Mouse (Mus musculus) lung, embryonic 15.5 days (tissue): ENCODE data around the gene Mag. TPM values are rescaled to one million over a fixed set of nuclear protein-coding genes. Genes with fewer than 3 reads are reported as not detected.
A peak's percentile ranks its signal among the peaks of the same experiment; 100 is the strongest.

Experiments
- ATAC-seq: fragments of 200-750 bp; cut with Nextera tagmentation; 2 replicates; pipeline ENCODE4 v1.8.0; 2017; ENCODE audit warnings: moderate number of reproducible peaks, borderline replicate concordance; ENCODE audit not compliant: low FRiP score, low TSS enrichment; ENCODE audit errors: extremely low read depth
- H3K27ac ChIP-seq: fragments of 300-500 bp; sonication (generic); 2 replicates; pipeline ENCODE4 v1.5.1; 2015; ENCODE audit warnings: moderate library complexity, mild to moderate bottlenecking, inconsistent platforms
- H3K27me3 ChIP-seq: fragments of 300-500 bp; sonication (generic); 2 replicates; pipeline ENCODE4 v1.6.1; 2015; ENCODE audit warnings: inconsistent platforms
- H3K36me3 ChIP-seq: fragments of 300-500 bp; sonication (generic); 2 replicates; pipeline ENCODE4 v1.6.1; 2015; ENCODE audit warnings: inconsistent platforms
- H3K4me1 ChIP-seq: fragments of 300-500 bp; sonication (generic); 2 replicates; pipeline ENCODE4 v1.6.1; 2015; ENCODE audit warnings: inconsistent platforms
- H3K4me2 ChIP-seq: fragments of 300-500 bp; sonication (generic); 2 replicates; pipeline ENCODE4 v1.6.1; 2015; ENCODE audit warnings: inconsistent platforms, mild to moderate bottlenecking, moderate library complexity
- H3K4me3 ChIP-seq: fragments of 300-500 bp; sonication (generic); 2 replicates; pipeline ENCODE4 v1.5.1; 2015; ENCODE audit warnings: mild to moderate bottlenecking, inconsistent platforms
- H3K9ac ChIP-seq: fragments of 300-500 bp; sonication (generic); 2 replicates; pipeline ENCODE4 v1.6.1; 2015; ENCODE audit warnings: inconsistent platforms
- H3K9me3 ChIP-seq: fragments of 300-500 bp; sonication (generic); 2 replicates; pipeline ENCODE4 v1.6.1; 2016; ENCODE audit warnings: inconsistent platforms
- WGBS: fragments of 180-500 bp; shearing (Covaris S2); methylation state at CpG from one replicate; pipeline ENCODE4 v1.1.7; 2015; 5-methylcytosine and 5-hydroxymethylcytosine counted together
- polyA plus RNA-seq: library from polyadenylated mRNA; unstranded; fragments of >200 nt; fragmentation: Nextera tagmentation; extraction: Ambion mirVana; gene quantifications from 2 replicates; pipeline ENCODE4 v1.2.1, GENCODE M21; 2015

Gene Mag
- polyA plus RNA-seq, 1 experiment from 2014 or later, result 0.32 TPM

GRCm38 (mm10) chr7:30890681-30891080 is 24.0 kb downstream of the Mag start:
- Histone ChIP-seq H3K27ac (no peak overlapping the region), H3K4me3 (no peak overlapping the region), H3K9me3 (no peaks in the 10 kb centered on the region), H3K4me1 (peaks cover 5% of the 10 kb centered on the region; the same call in 1 of the 2 replicates), H3K4me2 (no peak overlapping the region), H3K9ac (no peak overlapping the region), H3K27me3 (no peaks in the 10 kb centered on the region), H3K36me3 (no peaks in the 10 kb centered on the region)
- no peak for ATAC-seq
- 46% methylated on average over 2 of the region's 2 CpGs for WGBS

GRCm38 (mm10) chr7:30888786-30889185 is 25.9 kb downstream of the Mag start:
- Histone ChIP-seq H3K27ac (no peak overlapping the region), H3K4me1 (peaks cover 5% of the 10 kb centered on the region; the same call in 1 of the 2 replicates), H3K27me3 (no peaks in the 10 kb centered on the region), H3K36me3 (no peaks in the 10 kb centered on the region), H3K4me3 (no peak overlapping the region), H3K9ac (no peak overlapping the region), H3K4me2 (no peak overlapping the region), H3K9me3 (no peaks in the 10 kb centered on the region)
- ATAC-seq, result no peak
- WGBS, result 81% methylated on average over 7 of the region's 7 CpGs

GRCm38 (mm10) chr7:30887568-30888188 is 27.0 kb downstream of the Mag start:
- no peak overlapping the region for H3K27ac ChIP-seq
- no peak for ATAC-seq
- H3K9me3 ChIP-seq, result no peaks in the 10 kb centered on the region
- no peaks in the 10 kb centered on the region for H3K27me3 ChIP-seq
- 78% methylated on average over 14 of the region's 14 CpGs for WGBS
- peaks cover 5% of the 10 kb centered on the region; the same call in 1 of the 2 replicates for H3K4me1 ChIP-seq
- H3K36me3 ChIP-seq, result no peaks in the 10 kb centered on the region
- no peak overlapping the region for H3K9ac ChIP-seq
- H3K4me2 ChIP-seq, result no peak overlapping the region
- no peak overlapping the region for H3K4me3 ChIP-seq

GRCm38 (mm10) chr7:30886852-30887251 is 27.8 kb downstream of the Mag start:
- H3K4me3 ChIP-seq, result no peak overlapping the region
- no peak overlapping the region for H3K4me2 ChIP-seq
- no peak overlapping the region for H3K27ac ChIP-seq
- no peak for ATAC-seq
- H3K9ac ChIP-seq, result no peak overlapping the region
- H3K27me3 ChIP-seq, result no peaks in the 10 kb centered on the region
- 81% methylated on average over 4 of the region's 4 CpGs for WGBS
- no peaks in the 10 kb centered on the region for H3K4me1 ChIP-seq
- H3K9me3 ChIP-seq, result no peaks in the 10 kb centered on the region
- H3K36me3 ChIP-seq, result no peaks in the 10 kb centered on the region

- Histone ChIP-seq H3K9me3 (no peaks in the 10 kb centered on the region), H3K27ac (no peak overlapping the region), H3K36me3 (no peaks in the 10 kb centered on the region)
These were observed 30.6 kb downstream of the Mag start for GRCm38 (mm10) chr7:30884047-30884446.

GRCm38 (mm10) chr7:30881367-30881766 is 33.3 kb downstream of the Mag start:
- H3K27me3 ChIP-seq, result no peaks in the 10 kb centered on the region
- no peaks in the 10 kb centered on the region for H3K9me3 ChIP-seq
- no peak overlapping the region for H3K27ac ChIP-seq
- no peaks in the 10 kb centered on the region for H3K4me1 ChIP-seq
- no peaks in the 10 kb centered on the region for H3K36me3 ChIP-seq
- 62% methylated on average over 3 of the region's 3 CpGs for WGBS
- H3K4me3 ChIP-seq, result no peak overlapping the region
- no peak overlapping the region for H3K4me2 ChIP-seq
- H3K9ac ChIP-seq, result no peak overlapping the region
- ATAC-seq, result no peak

More at GRCm38 (mm10) chr7:30884047-30884446, 30.6 kb downstream of the Mag start:
- H3K4me3 ChIP-seq, result no peak overlapping the region
- H3K4me2 ChIP-seq, result no peak overlapping the region
- H3K9ac ChIP-seq, result no peak overlapping the region
- no peak for ATAC-seq
- no peaks in the 10 kb centered on the region for H3K4me1 ChIP-seq
- H3K27me3 ChIP-seq, result no peaks in the 10 kb centered on the region

GRCm38 (mm10) chr7:30880176-30880575 is 34.5 kb downstream of the Mag start, which contains the start of gene Cd22:
TSS of gene Cd22 (minus strand) at chr7:30880342.
- WGBS, result 32% methylated on average over 7 of the region's 7 CpGs
- Histone ChIP-seq H3K9me3 (no peaks in the 10 kb centered on the region), H3K4me1 (no peaks in the 10 kb centered on the region), H3K27ac (no peak within 1 kb of the TSS), H3K9ac (no peak within 1 kb of the TSS), H3K4me2 (no peak within 1 kb of the TSS), H3K36me3 (no peaks in the 10 kb centered on the region), H3K27me3 (no peaks in the 10 kb centered on the region), H3K4me3 (no peak within 1 kb of the TSS)
- ATAC-seq, result no peak

- ATAC-seq, result no peak
- Histone ChIP-seq H3K4me2 (no peak overlapping the region), H3K4me1 (no peaks in the 10 kb centered on the region), H3K9me3 (no peaks in the 10 kb centered on the region), H3K9ac (no peak overlapping the region), H3K27ac (no peak overlapping the region), H3K36me3 (no peaks in the 10 kb centered on the region), H3K4me3 (no peak overlapping the region), H3K27me3 (no peaks in the 10 kb centered on the region)
- 70% methylated on average over 6 of the region's 6 CpGs for WGBS
These were observed 35.7 kb downstream of the Mag start for GRCm38 (mm10) chr7:30878950-30879349.

GRCm38 (mm10) chr7:30873083-30873482 is 41.6 kb downstream of the Mag start:
- no peak overlapping the region for H3K27ac ChIP-seq
- H3K9ac ChIP-seq, result no peak overlapping the region
- no peaks in the 10 kb centered on the region for H3K4me1 ChIP-seq
- no peak overlapping the region for H3K4me3 ChIP-seq
- whole genome bisulfite sequencing, result 18% methylated on average over 15 of the region's 15 CpGs
- H3K36me3 ChIP-seq, result no peaks in the 10 kb centered on the region
- no peak for ATAC-seq
- H3K4me2 ChIP-seq, result peak overlapping the region; percentile 37
- H3K27me3 ChIP-seq, result no peaks in the 10 kb centered on the region
- no peaks in the 10 kb centered on the region for H3K9me3 ChIP-seq

- H3K27me3 ChIP-seq, result no peaks in the 10 kb centered on the region
- no peaks in the 10 kb centered on the region for H3K36me3 ChIP-seq
- WGBS, result 51% methylated on average over 8 of the region's 8 CpGs
- no peak overlapping the region for H3K4me3 ChIP-seq
- no peak overlapping the region for H3K9ac ChIP-seq
- no peak overlapping the region for H3K27ac ChIP-seq
- ATAC-seq, result no peak
- H3K4me1 ChIP-seq, result no peaks in the 10 kb centered on the region
- H3K9me3 ChIP-seq, result no peaks in the 10 kb centered on the region
- H3K4me2 ChIP-seq, result no peak overlapping the region
These were observed 51.3 kb downstream of the Mag start for GRCm38 (mm10) chr7:30863386-30863785.

GRCm38 (mm10) chr7:30861464-30861863 is 53.2 kb downstream of the Mag start, which contains the start of gene Ffar1:
TSS of gene Ffar1 (minus strand) at chr7:30861564.
- Histone ChIP-seq H3K27me3 (no peaks in the 10 kb centered on the region), H3K4me3 (no peak within 1 kb of the TSS), H3K27ac (no peak within 1 kb of the TSS), H3K4me1 (no peaks in the 10 kb centered on the region), H3K9ac (no peak within 1 kb of the TSS), H3K4me2 (no peak within 1 kb of the TSS), H3K9me3 (no peaks in the 10 kb centered on the region), H3K36me3 (no peaks in the 10 kb centered on the region)
- no peak for ATAC-seq
- 82% methylated on average over 12 of the region's 12 CpGs for WGBS

GRCm38 (mm10) chr7:30859635-30860402 is 54.9 kb downstream of the Mag start:
- Histone ChIP-seq H3K9me3 (no peaks in the 10 kb centered on the region), H3K4me3 (peak overlapping the region; percentile 6; the same call in 1 of the 2 replicates), H3K4me2 (peak overlapping the region; percentile 42), H3K36me3 (no peaks in the 10 kb centered on the region), H3K27me3 (no peaks in the 10 kb centered on the region), H3K27ac (no peak overlapping the region), H3K4me1 (no peaks in the 10 kb centered on the region), H3K9ac (no peak overlapping the region)
- WGBS, result 9% methylated on average over 15 of the region's 16 CpGs
- no peak for ATAC-seq
